Mouse (Mus musculus) stomach, embryonic 15.5 days (tissue): ENCODE results near the gene Gfpt1. TPM values are rescaled to one million over a fixed set of nuclear protein-coding genes. Genes with fewer than 3 reads are reported as not detected.
A peak's percentile ranks its signal among the peaks of the same experiment; 100 is the strongest.
"Not testable (repeated sequence)": the region's sequence is repeated elsewhere in the genome, so short reads cannot be mapped to it uniquely, and the experiment has no call there.

ENCODE experiments used
- ATAC-seq: fragments of 200-750 bp; cut with Nextera tagmentation; 2 replicates; pipeline ENCODE4 v1.8.0; 2017; ENCODE audit warnings: low read depth, moderate number of reproducible peaks, moderate TSS enrichment; ENCODE audit not compliant: insufficient read depth, low FRiP score
- H3K27ac ChIP-seq: fragments of 300-500 bp; sonication (generic); 2 replicates; pipeline ENCODE4 v1.5.1; 2015; ENCODE audit warnings: mild to moderate bottlenecking, inconsistent platforms
- H3K27me3 ChIP-seq: fragments of 300-500 bp; sonication (generic); replicated peaks from 2 replicates; pipeline ENCODE4 v1.6.1; 2015; ENCODE audit warnings: inconsistent platforms
- H3K36me3 ChIP-seq: fragments of 300-500 bp; sonication (generic); 2 replicates; pipeline ENCODE4 v1.6.1; 2015; ENCODE audit warnings: inconsistent platforms
- H3K4me1 ChIP-seq: fragments of 300-500 bp; sonication (generic); 2 replicates; pipeline ENCODE4 v1.6.1; 2015; ENCODE audit warnings: inconsistent platforms
- H3K4me2 ChIP-seq: fragments of 300-500 bp; sonication (generic); 2 replicates; pipeline ENCODE4 v1.6.1; 2015; ENCODE audit warnings: mild to moderate bottlenecking, inconsistent platforms
- H3K4me3 ChIP-seq: fragments of 300-500 bp; sonication (generic); replicated peaks from 2 replicates; pipeline ENCODE4 v1.5.1; 2015; ENCODE audit warnings: inconsistent platforms
- H3K9ac ChIP-seq: fragments of 300-500 bp; sonication (generic); 2 replicates; pipeline ENCODE4 v1.6.1; 2015; ENCODE audit warnings: inconsistent platforms
- H3K9me3 ChIP-seq: fragments of 300-500 bp; sonication (generic); 2 replicates; pipeline ENCODE4 v1.6.1; 2016; ENCODE audit warnings: inconsistent platforms
- WGBS: fragments of 180-500 bp; shearing (Covaris S2); methylation state at CpG from one replicate; pipeline ENCODE4 v1.1.7; 2015; 5-methylcytosine and 5-hydroxymethylcytosine counted together
- polyA plus RNA-seq: library from polyadenylated mRNA; unstranded; fragments of >200 nt; fragmentation: Nextera tagmentation; extraction: Ambion mirVana; gene quantifications from 2 replicates; pipeline ENCODE4 v1.2.1, GENCODE M21; 2015

The Gfpt1 gene
- polyA plus RNA-seq, 1 experiment from 2014 or later: 24.8 TPM

- no peak for ATAC-seq
- 49% methylated on average over 2 of the region's 2 CpGs for WGBS
- no peak overlapping the region for H3K27ac ChIP-seq
Measured at GRCm38 (mm10) chr6:87044895-87045294, 2.2 kb downstream of the Gfpt1 start.

DNA sequence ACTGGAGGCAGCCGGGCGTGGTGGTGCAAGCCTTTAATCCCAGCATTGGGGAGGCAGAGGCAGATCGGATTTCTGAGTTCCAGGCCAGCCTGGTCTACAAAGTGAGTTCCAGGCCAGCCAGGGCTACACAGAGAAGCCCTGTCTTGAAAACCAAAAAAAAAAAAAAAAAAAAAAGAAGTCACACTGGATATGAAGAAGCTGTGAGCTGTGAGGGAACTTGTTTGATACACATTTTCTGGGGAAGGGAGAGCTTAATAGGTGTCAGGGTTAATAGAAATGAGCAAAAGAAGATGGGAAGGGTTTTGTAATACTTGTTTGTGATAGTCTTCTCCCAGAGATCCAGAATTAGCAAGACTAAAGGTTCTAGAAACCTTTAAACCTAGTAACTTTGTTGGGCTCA is 2.9 kb downstream of the Gfpt1 start:
- no peak overlapping the region for H3K4me2 ChIP-seq
- WGBS: 72% methylated on average over 3 of the region's 3 CpGs
- no peak for ATAC-seq
- H3K4me1 ChIP-seq: peaks cover 7% of the 10 kb centered on the region
- H3K36me3 ChIP-seq: no peaks in the 10 kb centered on the region
- H3K27ac ChIP-seq: no peak overlapping the region
- H3K27me3 ChIP-seq: no peaks in the 10 kb centered on the region
- no peaks in the 10 kb centered on the region for H3K9me3 ChIP-seq
- no peak overlapping the region for H3K9ac ChIP-seq
- H3K4me3 ChIP-seq: no peak overlapping the region

More at GRCm38 (mm10) chr6:87044895-87045294, 2.2 kb downstream of the Gfpt1 start:
- H3K4me1 ChIP-seq: peaks cover 7% of the 10 kb centered on the region
- H3K36me3 ChIP-seq: no peaks in the 10 kb centered on the region
- H3K4me2 ChIP-seq: no peak overlapping the region
- H3K9ac ChIP-seq: no peak overlapping the region
- no peak overlapping the region for H3K4me3 ChIP-seq
- H3K27me3 ChIP-seq: no peaks in the 10 kb centered on the region
- H3K9me3 ChIP-seq: no peaks in the 10 kb centered on the region

DNA sequence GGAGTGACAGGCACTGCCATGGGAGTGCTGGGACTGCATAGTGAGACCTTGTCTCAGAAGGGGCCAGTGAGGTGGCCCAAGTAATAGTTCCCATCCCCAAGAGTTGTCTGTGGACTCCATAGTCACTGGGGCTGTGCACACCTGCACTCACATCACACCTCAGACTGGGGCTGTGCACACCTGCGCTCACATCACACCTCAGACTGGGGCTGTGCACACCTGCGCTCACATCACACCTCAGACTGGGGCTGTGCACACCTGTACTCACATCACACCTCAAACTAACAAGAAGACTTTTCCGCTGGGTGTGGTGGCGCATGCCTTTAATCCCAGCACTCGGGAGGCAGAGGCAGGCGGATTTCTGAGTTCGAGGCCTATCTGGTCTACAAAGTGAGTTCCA is 6.1 kb downstream of the Gfpt1 start:
- not testable (repeated sequence) for H3K27ac ChIP-seq, H3K9ac ChIP-seq, H3K4me2 ChIP-seq, ATAC-seq, H3K9me3 ChIP-seq, H3K27me3 ChIP-seq, H3K4me1 ChIP-seq, H3K4me3 ChIP-seq
- WGBS: 96% methylated on average over 7 of the region's 7 CpGs
- H3K36me3 ChIP-seq: peaks cover 16% of the 10 kb centered on the region

GRCm38 (mm10) chr6:87051886-87052425 is 9.3 kb downstream of the Gfpt1 start:
- Histone ChIP-seq H3K27ac (no peak overlapping the region), H3K9me3 (no peaks in the 10 kb centered on the region), H3K4me1 (no peaks in the 10 kb centered on the region), H3K9ac (no peak overlapping the region), H3K36me3 (peaks cover 26% of the 10 kb centered on the region), H3K27me3 (no peaks in the 10 kb centered on the region), H3K4me2 (no peak overlapping the region), H3K4me3 (no peak overlapping the region)
- ATAC-seq: no peak
- WGBS: 90% methylated on average over 10 of the region's 10 CpGs

DNA sequence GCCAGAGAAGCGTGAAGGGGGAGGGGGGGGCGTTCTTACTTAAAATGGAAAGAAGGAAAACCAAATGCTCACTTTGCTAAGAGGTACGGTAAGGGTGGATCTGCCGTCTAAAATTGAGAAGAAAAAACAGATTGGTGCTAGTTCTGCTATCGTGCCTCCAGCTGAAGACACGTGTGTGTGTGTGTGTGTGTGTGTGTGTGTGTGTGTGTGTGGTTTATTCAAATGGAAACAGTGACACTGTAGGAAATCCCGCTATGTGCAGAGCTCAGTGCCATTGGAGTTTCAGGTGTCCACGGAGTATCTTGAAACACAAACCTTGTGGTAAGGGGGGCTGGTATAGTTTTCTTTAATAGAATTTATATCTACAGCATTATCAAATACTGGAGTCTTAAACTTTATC is 11.5 kb downstream of the Gfpt1 start:
- H3K4me3 ChIP-seq: no peak overlapping the region
- no peak for ATAC-seq
- H3K9me3 ChIP-seq: no peaks in the 10 kb centered on the region
- H3K27me3 ChIP-seq: no peaks in the 10 kb centered on the region
- H3K9ac ChIP-seq: no peak overlapping the region
- no peaks in the 10 kb centered on the region for H3K4me1 ChIP-seq
- whole genome bisulfite sequencing: 91% methylated on average over 8 of the region's 8 CpGs
- no peak overlapping the region for H3K4me2 ChIP-seq
- H3K27ac ChIP-seq: no peak overlapping the region
- peaks cover 49% of the 10 kb centered on the region for H3K36me3 ChIP-seq

DNA sequence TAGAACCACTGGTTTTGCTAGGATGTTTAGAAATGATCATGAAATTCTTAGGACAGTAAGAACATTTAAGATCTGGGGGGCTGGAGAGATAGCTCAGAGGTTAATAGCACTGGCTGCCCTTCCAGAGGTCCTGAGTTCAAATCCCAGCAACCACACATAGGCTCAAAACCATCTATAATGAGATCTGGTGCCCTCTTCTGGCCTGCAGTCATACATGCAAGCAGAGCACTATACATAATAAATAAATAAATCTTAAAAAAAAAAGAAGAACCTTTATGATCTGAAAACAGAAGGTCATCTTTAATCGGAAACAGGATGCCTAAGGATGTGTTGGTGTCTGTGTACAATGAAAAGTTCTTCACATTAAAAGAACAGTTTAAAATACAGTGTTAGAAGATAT is 17.1 kb downstream of the Gfpt1 start:
- H3K9ac ChIP-seq: no peak overlapping the region
- no peaks in the 10 kb centered on the region for H3K27me3 ChIP-seq
- H3K27ac ChIP-seq: no peak overlapping the region
- no peak overlapping the region for H3K4me2 ChIP-seq
- no peaks in the 10 kb centered on the region for H3K4me1 ChIP-seq
- H3K4me3 ChIP-seq: no peak overlapping the region
- H3K36me3 ChIP-seq: peaks cover 57% of the 10 kb centered on the region
- no peaks in the 10 kb centered on the region for H3K9me3 ChIP-seq
- ATAC-seq: no peak
- 91% methylated on average over 1 of the region's 1 CpGs for WGBS

GRCm38 (mm10) chr6:87063586-87063985 is 20.9 kb downstream of the Gfpt1 start:
- no peak overlapping the region for H3K4me2 ChIP-seq
- no peak for ATAC-seq
- peaks cover 57% of the 10 kb centered on the region for H3K36me3 ChIP-seq

GRCm38 (mm10) chr6:87068209-87068608 is 25.6 kb downstream of the Gfpt1 start:
- Histone ChIP-seq H3K9me3 (no peaks in the 10 kb centered on the region), H3K4me1 (no peaks in the 10 kb centered on the region), H3K4me3 (no peak overlapping the region), H3K27ac (no peak overlapping the region), H3K4me2 (no peak overlapping the region), H3K9ac (no peak overlapping the region), H3K36me3 (peaks cover 65% of the 10 kb centered on the region), H3K27me3 (no peaks in the 10 kb centered on the region)
- WGBS: 83% methylated on average over 2 of the region's 2 CpGs
- no peak for ATAC-seq

More at GRCm38 (mm10) chr6:87063586-87063985, 20.9 kb downstream of the Gfpt1 start:
- no peak overlapping the region for H3K27ac ChIP-seq
- H3K4me3 ChIP-seq: no peak overlapping the region
- no peaks in the 10 kb centered on the region for H3K4me1 ChIP-seq
- no peaks in the 10 kb centered on the region for H3K27me3 ChIP-seq
- WGBS: 94% methylated on average over 4 of the region's 4 CpGs
- H3K9me3 ChIP-seq: no peaks in the 10 kb centered on the region
- no peak overlapping the region for H3K9ac ChIP-seq

DNA sequence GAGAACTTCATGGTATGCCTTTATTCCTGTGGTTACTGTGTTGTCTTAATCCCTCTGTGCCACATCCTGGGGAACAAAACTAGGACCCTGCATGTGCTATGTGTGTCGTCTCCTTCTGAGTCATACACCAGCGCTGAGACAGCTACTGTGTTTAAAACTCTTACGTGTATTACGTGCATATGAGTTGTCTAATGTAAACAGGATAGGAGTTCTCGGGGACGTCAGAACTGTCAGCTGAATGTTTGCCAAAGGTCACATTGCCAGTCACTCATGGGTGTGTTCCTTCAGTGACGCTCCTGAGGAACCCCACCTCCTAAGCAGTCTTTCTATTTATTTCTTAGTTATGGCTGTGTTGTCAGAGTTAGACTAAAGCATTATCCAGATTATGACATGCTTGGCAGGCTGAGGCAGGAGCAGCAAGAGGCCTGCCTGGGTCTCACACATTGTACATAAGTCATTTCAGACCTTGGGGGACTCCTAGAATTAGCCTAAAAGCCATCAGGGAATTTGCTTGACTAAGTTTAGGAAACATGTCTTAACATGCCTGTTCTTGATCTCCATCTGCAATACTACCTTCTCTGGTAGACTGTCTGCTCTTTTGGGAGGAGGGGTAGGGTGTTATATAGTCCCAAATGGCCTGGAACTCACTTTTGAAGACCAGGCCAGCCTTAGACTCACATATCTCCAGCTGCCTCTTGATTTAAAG is 26.7 kb downstream of the Gfpt1 start:
- Histone ChIP-seq H3K4me2 (no peak overlapping the region), H3K27me3 (no peaks in the 10 kb centered on the region), H3K36me3 (peaks cover 64% of the 10 kb centered on the region), H3K27ac (peak overlapping the region; percentile 32; the same call in 1 of the 2 replicates), H3K4me3 (no peak overlapping the region), H3K9me3 (no peaks in the 10 kb centered on the region), H3K9ac (no peak overlapping the region), H3K4me1 (no peaks in the 10 kb centered on the region)
- WGBS: 43% methylated on average over 7 of the region's 7 CpGs
- ATAC-seq: peak; percentile 65; the same call in 1 of the 2 replicates

DNA sequence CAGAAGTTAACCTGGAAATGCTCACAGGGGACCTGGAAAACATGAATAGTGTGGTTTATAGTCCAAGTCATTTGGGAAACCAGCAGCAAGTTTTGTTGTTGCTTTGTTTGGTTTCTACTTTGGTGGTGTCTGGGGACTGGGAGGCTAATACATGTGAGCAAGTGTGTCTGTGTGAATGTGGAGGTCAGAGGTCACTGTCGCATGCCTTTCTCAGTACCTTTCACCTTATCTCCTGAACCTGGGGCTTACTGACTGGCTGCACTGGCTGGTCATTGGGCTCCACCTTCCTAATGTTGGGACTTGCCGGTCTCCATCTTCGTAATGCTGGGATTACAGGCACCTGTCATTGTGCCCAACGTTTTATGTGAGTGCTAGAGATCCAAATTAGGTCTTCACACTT is 28.0 kb downstream of the Gfpt1 start:
- Histone ChIP-seq H3K4me1 (no peaks in the 10 kb centered on the region), H3K9ac (no peak overlapping the region), H3K27me3 (no peaks in the 10 kb centered on the region), H3K36me3 (peaks cover 57% of the 10 kb centered on the region), H3K27ac (no peak overlapping the region), H3K4me3 (no peak overlapping the region), H3K9me3 (no peaks in the 10 kb centered on the region), H3K4me2 (no peak overlapping the region)
- WGBS: 81% methylated on average over 4 of the region's 4 CpGs
- no peak for ATAC-seq

DNA sequence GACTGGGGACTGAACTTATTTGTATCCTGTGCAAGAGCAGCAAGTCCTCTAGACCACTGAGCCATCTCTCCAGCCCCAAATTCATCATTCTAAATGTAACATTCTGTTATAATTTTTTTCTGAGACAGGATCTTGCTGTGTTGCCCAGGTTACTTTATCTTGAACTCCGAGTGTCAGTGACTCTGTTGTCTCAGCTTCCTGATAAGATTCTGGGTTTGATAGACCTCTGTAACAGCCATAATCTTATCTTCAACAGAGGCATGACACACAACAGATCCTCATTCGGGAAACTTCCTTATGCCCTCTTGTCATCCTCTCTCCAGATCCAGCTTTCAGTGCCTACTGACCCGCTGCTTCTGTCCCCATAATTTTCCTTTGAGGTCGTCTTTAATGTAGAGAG is 30.1 kb downstream of the Gfpt1 start:
- no peak overlapping the region for H3K27ac ChIP-seq
- H3K9ac ChIP-seq: no peak overlapping the region
- ATAC-seq: no peak
- 60% methylated on average over 4 of the region's 4 CpGs for WGBS
- H3K9me3 ChIP-seq: no peaks in the 10 kb centered on the region
- no peak overlapping the region for H3K4me2 ChIP-seq
- H3K36me3 ChIP-seq: peaks cover 57% of the 10 kb centered on the region
- no peaks in the 10 kb centered on the region for H3K27me3 ChIP-seq
- H3K4me3 ChIP-seq: no peak overlapping the region
- H3K4me1 ChIP-seq: no peaks in the 10 kb centered on the region

DNA sequence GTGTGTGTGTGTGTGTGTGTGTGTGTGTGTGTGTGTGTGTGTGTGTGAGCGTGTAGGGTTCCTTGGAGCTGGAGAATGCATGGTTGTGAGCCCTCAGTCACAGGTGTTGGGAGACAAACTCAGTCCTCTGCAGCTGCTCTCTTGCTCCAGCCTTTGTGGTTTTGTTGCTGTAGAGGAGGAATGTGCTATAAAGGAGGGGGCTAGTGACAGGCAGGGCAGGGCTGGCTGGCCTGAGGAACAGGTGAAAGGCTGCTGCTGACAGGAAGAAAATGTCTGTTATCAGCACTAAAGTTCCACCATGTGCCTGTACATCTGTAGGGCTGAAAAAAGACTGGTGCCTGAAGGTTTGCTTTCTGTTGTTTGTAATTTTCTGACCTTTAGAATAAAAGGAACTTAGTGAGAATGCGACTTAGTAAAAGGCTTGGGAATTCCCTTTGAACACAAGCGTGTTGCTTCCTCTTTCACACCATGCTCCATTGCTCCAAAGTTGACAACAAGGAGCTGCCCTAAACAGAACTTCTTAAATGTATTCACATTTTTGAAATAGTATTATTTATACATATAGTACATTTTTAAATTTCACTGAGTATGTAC is 32.5 kb downstream of the Gfpt1 start:
- WGBS: 71% methylated on average over 3 of the region's 3 CpGs
- ATAC-seq: 0 out of 2 replicates have a peak, but pooled peaks have one; percentile 14
- Histone ChIP-seq H3K27me3 (no peaks in the 10 kb centered on the region), H3K36me3 (peaks cover 52% of the 10 kb centered on the region), H3K4me1 (no peaks in the 10 kb centered on the region), H3K27ac (no peak overlapping the region), H3K4me2 (no peak overlapping the region), H3K4me3 (no peak overlapping the region), H3K9me3 (no peaks in the 10 kb centered on the region), H3K9ac (no peak overlapping the region)
